Mouse (Mus musculus) bone marrow, adult 2 months (tissue): Measurements from ENCODE around the gene Abcb8.

Source experiments
- CTCF ChIP-seq: fragments of 200-500 bp; IDR thresholded peaks from 2 replicates; pipeline ENCODE4 v1.5.1; 2011; ENCODE audit warnings: low read length, control low read depth; ENCODE audit not compliant: control insufficient read depth, insufficient read depth
- POLR2A ChIP-seq: fragments of 200-500 bp; IDR thresholded peaks from 2 replicates; pipeline ENCODE4 v1.6.1; 2011; ENCODE audit warnings: low read depth, mild to moderate bottlenecking, control low read depth, low read length, borderline replicate concordance; ENCODE audit not compliant: control insufficient read depth

DNA sequence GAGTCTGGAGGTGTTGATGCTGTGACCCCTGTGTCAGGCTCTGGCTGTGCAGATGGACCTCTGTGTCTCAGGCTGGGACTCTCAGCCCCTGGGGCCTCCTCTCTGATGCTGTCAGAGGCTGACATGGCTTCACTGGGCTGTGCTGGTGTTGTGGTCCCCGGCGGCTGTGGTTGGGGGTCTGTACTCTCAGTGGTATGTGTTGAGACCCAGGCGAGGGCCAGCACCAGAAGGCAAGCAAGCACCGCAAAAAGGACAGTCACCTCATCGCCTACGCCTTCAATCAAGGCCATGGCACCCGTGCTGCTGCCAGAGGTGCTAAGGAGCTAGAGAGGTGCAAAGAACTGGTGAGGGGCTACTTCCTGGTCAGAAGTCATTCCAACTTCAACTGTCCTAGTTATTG, 53.2 kb downstream of the Abcb8 start:
- TF ChIP-seq CTCF (no peak), POLR2A (no peak)
